Mouse (Mus musculus): Measurements from ENCODE around the gene Lap3. TPM values are rescaled to one million over a fixed set of nuclear protein-coding genes. Genes with fewer than 3 reads are reported as not detected.

Lap3 gene
- polyA plus RNA-seq, 2 experiments: 24.3 to 38.8 TPM

GRCm38 (mm10) chr5:45474215-45474614, 19.0 kb upstream of the Lap3 start:
- Histone ChIP-seq H3K4me1 (replicated peaks; ENCODE audit: control insufficient read depth in 2 of 2, insufficient read depth in 2 of 2, low read length in 1 of 2) (no peaks in the 10 kb centered on the region), H3K36me3 (replicated peaks; ENCODE audit: control insufficient read depth, insufficient read depth, low read depth) (no peaks in the 10 kb centered on the region), H3K4me2 (ENCODE audit: low read depth) (no peak overlapping the region), H3K9ac (replicated peaks) (no peak overlapping the region), H3K27ac (no peak overlapping the region), H3K4me3 (ENCODE audit: insufficient read depth in 1 of 2, low read depth in 2 of 2, low read length in 2 of 2) (no peak overlapping the region), H3K9me3 (ENCODE audit: control insufficient read depth, low read length) (no peaks in the 10 kb centered on the region), H3K27me3 (ENCODE audit: control insufficient read depth, insufficient read depth, low read length) (no peaks in the 10 kb centered on the region)
- DNase-seq (ENCODE audit: low read depth in 3 of 3, low spot score in 3 of 3) (peak in 2 of 3 experiments; percentile 22 to 43), ATAC-seq (ENCODE audit: insufficient read depth) (no peak)
- WGBS (ENCODE audit: insufficient replicate concordance): 21% methylated on average over 6 of the region's 6 CpGs
- TF ChIP-seq CTCF (IDR thresholded peaks at IDR 0.05; ENCODE audit: low read depth): peak; percentile 65
- TF ChIP-seq EP300 (IDR thresholded peaks at IDR 0.05; ENCODE audit: low read depth): no peak

- no peak for ATAC-seq (ENCODE audit: insufficient read depth)
- H3K9me3 ChIP-seq (ENCODE audit: control insufficient read depth, low read length): no peaks in the 10 kb centered on the region
- TF ChIP-seq CTCF (IDR thresholded peaks at IDR 0.05; ENCODE audit: low read depth) (no peak), EP300 (IDR thresholded peaks at IDR 0.05; ENCODE audit: low read depth) (no peak)
- no peak overlapping the region for H3K27ac ChIP-seq
- DNase-seq (ENCODE audit: low read depth in 3 of 3, low spot score in 3 of 3): no peak
- 49% methylated on average over 3 of the region's 4 CpGs for WGBS (ENCODE audit: insufficient replicate concordance)
- H3K9ac ChIP-seq (replicated peaks): no peak overlapping the region
- no peaks in the 10 kb centered on the region for H3K36me3 ChIP-seq (replicated peaks; ENCODE audit: control insufficient read depth, insufficient read depth, low read depth)
- H3K4me3 ChIP-seq (ENCODE audit: insufficient read depth in 1 of 2, low read depth in 2 of 2, low read length in 2 of 2): no peak overlapping the region
- no peaks in the 10 kb centered on the region for H3K4me1 ChIP-seq (replicated peaks; ENCODE audit: control insufficient read depth in 2 of 2, insufficient read depth in 2 of 2, low read length in 1 of 2)
- H3K4me2 ChIP-seq (ENCODE audit: low read depth): no peak overlapping the region
- no peaks in the 10 kb centered on the region for H3K27me3 ChIP-seq (ENCODE audit: control insufficient read depth, insufficient read depth, low read length)
Measured at GRCm38 (mm10) chr5:45474758-45475157, 18.4 kb upstream of the Lap3 start.

- Histone ChIP-seq H3K27me3 (ENCODE audit: control insufficient read depth, insufficient read depth, low read length) (no peaks in the 10 kb centered on the region), H3K27ac (no peak overlapping the region)
- 80% methylated on average over 5 of the region's 5 CpGs for WGBS (ENCODE audit: insufficient replicate concordance)
Measured at GRCm38 (mm10) chr5:45475771-45476170, 17.4 kb upstream of the Lap3 start.

GRCm38 (mm10) chr5:45476288-45476687, 16.9 kb upstream of the Lap3 start:
- H3K9ac ChIP-seq (replicated peaks): no peak overlapping the region
- no peaks in the 10 kb centered on the region for H3K36me3 ChIP-seq (replicated peaks; ENCODE audit: control insufficient read depth, insufficient read depth, low read depth)
- no peak overlapping the region for H3K4me3 ChIP-seq (ENCODE audit: insufficient read depth in 1 of 2, low read depth in 2 of 2, low read length in 2 of 2)
- WGBS (ENCODE audit: insufficient replicate concordance): 61% methylated on average over 6 of the region's 6 CpGs
- ATAC-seq (ENCODE audit: insufficient read depth) (no peak), DNase-seq (ENCODE audit: low read depth in 3 of 3, low spot score in 3 of 3) (no peak)
- H3K4me1 ChIP-seq (replicated peaks; ENCODE audit: control insufficient read depth in 2 of 2, insufficient read depth in 2 of 2, low read length in 1 of 2): no peaks in the 10 kb centered on the region
- no peak for TF ChIP-seq CTCF (IDR thresholded peaks at IDR 0.05; ENCODE audit: low read depth)
- no peak for TF ChIP-seq EP300 (IDR thresholded peaks at IDR 0.05; ENCODE audit: low read depth)
- H3K27ac ChIP-seq: no peak overlapping the region
- H3K27me3 ChIP-seq (ENCODE audit: control insufficient read depth, insufficient read depth, low read length): no peaks in the 10 kb centered on the region
- H3K9me3 ChIP-seq (ENCODE audit: control insufficient read depth, low read length): no peaks in the 10 kb centered on the region
- no peak overlapping the region for H3K4me2 ChIP-seq (ENCODE audit: low read depth)

More at GRCm38 (mm10) chr5:45475771-45476170, 17.4 kb upstream of the Lap3 start:
- no peaks in the 10 kb centered on the region for H3K4me1 ChIP-seq (replicated peaks; ENCODE audit: control insufficient read depth in 2 of 2, insufficient read depth in 2 of 2, low read length in 1 of 2)
- no peak overlapping the region for H3K4me2 ChIP-seq (ENCODE audit: low read depth)
- DNase-seq (ENCODE audit: low read depth in 3 of 3, low spot score in 3 of 3) (no peak), ATAC-seq (ENCODE audit: insufficient read depth) (no peak)
- H3K9ac ChIP-seq (replicated peaks): no peak overlapping the region
- TF ChIP-seq CTCF (IDR thresholded peaks at IDR 0.05; ENCODE audit: low read depth) (no peak), EP300 (IDR thresholded peaks at IDR 0.05; ENCODE audit: low read depth) (no peak)
- no peaks in the 10 kb centered on the region for H3K9me3 ChIP-seq (ENCODE audit: control insufficient read depth, low read length)
- no peaks in the 10 kb centered on the region for H3K36me3 ChIP-seq (replicated peaks; ENCODE audit: control insufficient read depth, insufficient read depth, low read depth)
- H3K4me3 ChIP-seq (ENCODE audit: insufficient read depth in 1 of 2, low read depth in 2 of 2, low read length in 2 of 2): no peak overlapping the region

GRCm38 (mm10) chr5:45477601-45478000, 15.6 kb upstream of the Lap3 start:
- H3K4me3 ChIP-seq (ENCODE audit: insufficient read depth in 1 of 2, low read depth in 2 of 2, low read length in 2 of 2): no peak overlapping the region
- TF ChIP-seq EP300 (IDR thresholded peaks at IDR 0.05; ENCODE audit: low read depth) (no peak), CTCF (IDR thresholded peaks at IDR 0.05; ENCODE audit: low read depth) (no peak)
- H3K9ac ChIP-seq (replicated peaks): no peak overlapping the region
- no peaks in the 10 kb centered on the region for H3K36me3 ChIP-seq (replicated peaks; ENCODE audit: control insufficient read depth, insufficient read depth, low read depth)
- no peak overlapping the region for H3K27ac ChIP-seq
- H3K4me1 ChIP-seq (replicated peaks; ENCODE audit: control insufficient read depth in 2 of 2, insufficient read depth in 2 of 2, low read length in 1 of 2): no peaks in the 10 kb centered on the region
- no peak overlapping the region for H3K4me2 ChIP-seq (ENCODE audit: low read depth)
- no peak for DNase-seq (ENCODE audit: low read depth in 3 of 3, low spot score in 3 of 3)
- 53% methylated on average over 7 of the region's 7 CpGs for WGBS (ENCODE audit: insufficient replicate concordance)
- H3K9me3 ChIP-seq (ENCODE audit: control insufficient read depth, low read length): no peaks in the 10 kb centered on the region
- no peaks in the 10 kb centered on the region for H3K27me3 ChIP-seq (ENCODE audit: control insufficient read depth, insufficient read depth, low read length)
- no peak for ATAC-seq (ENCODE audit: insufficient read depth)

Data from liver, embryonic 14.5 days (tissue).